Mouse (Mus musculus) liver, embryonic 16.5 days (tissue): ENCODE results near the gene A930004D18Rik. TPM values are rescaled to one million over a fixed set of nuclear protein-coding genes. Genes with fewer than 3 reads are reported as not detected.

Experiments
- ATAC-seq: fragments of 200-750 bp; cut with Nextera tagmentation; 2 replicates; pipeline ENCODE4 v1.8.0; 2017; ENCODE audit warnings: low read depth, mild to moderate bottlenecking, moderate number of reproducible peaks, moderate library complexity
- H3K27ac ChIP-seq: fragments of 300-500 bp; sonication (generic); 2 replicates; pipeline ENCODE4 v1.5.1; 2014; ENCODE audit warnings: mild to moderate bottlenecking, low read length
- H3K27me3 ChIP-seq: fragments of 300-500 bp; sonication (generic); 2 replicates; pipeline ENCODE4 v1.6.1; 2014; ENCODE audit warnings: low read depth, low read length, mixed read lengths; ENCODE audit not compliant: control insufficient read depth, insufficient read depth
- H3K36me3 ChIP-seq: fragments of 300-500 bp; sonication (generic); 2 replicates; pipeline ENCODE4 v1.6.1; 2014; ENCODE audit warnings: mild to moderate bottlenecking; ENCODE audit not compliant: control insufficient read depth, insufficient read depth
- H3K4me1 ChIP-seq: fragments of 300-500 bp; sonication (generic); 2 replicates; pipeline ENCODE4 v1.6.1; 2014; ENCODE audit warnings: low read depth, low read length, mixed read lengths; ENCODE audit not compliant: control insufficient read depth
- H3K4me2 ChIP-seq: fragments of 300-500 bp; sonication (generic); 2 replicates; pipeline ENCODE4 v1.6.1; 2014; ENCODE audit warnings: low read depth, low read length, mixed read lengths
- H3K4me3 ChIP-seq: fragments of 300-500 bp; sonication (generic); 2 replicates; pipeline ENCODE4 v1.5.1; 2014; ENCODE audit warnings: low read depth, mild to moderate bottlenecking, low read length
- H3K9ac ChIP-seq: fragments of 300-500 bp; sonication (generic); 2 replicates; pipeline ENCODE4 v1.6.1; 2014; ENCODE audit warnings: low read depth, low read length
- H3K9me3 ChIP-seq: fragments of 300-500 bp; sonication (generic); replicated peaks from 2 replicates; pipeline ENCODE4 v1.6.1; 2016; ENCODE audit warnings: low read length; ENCODE audit not compliant: control insufficient read depth
- WGBS: fragments of 180-500 bp; shearing (Covaris S2); extraction: QIAGEN DNeasy Blood & Tissue Kit; methylation state at CpG from one replicate; pipeline ENCODE4 v1.1.7; 2014; ENCODE audit not compliant: insufficient replicate concordance; 5-methylcytosine and 5-hydroxymethylcytosine counted together
- polyA plus RNA-seq: library from polyadenylated mRNA; unstranded; fragments of >200 nt; fragmentation: Nextera tagmentation; extraction: Ambion mirVana; gene quantifications from 2 replicates; pipeline ENCODE4 v1.2.1, GENCODE M21; 2015

Gene A930004D18Rik
- polyA plus RNA-seq, 1 experiment from 2014 or later = 1.4 TPM

DNA sequence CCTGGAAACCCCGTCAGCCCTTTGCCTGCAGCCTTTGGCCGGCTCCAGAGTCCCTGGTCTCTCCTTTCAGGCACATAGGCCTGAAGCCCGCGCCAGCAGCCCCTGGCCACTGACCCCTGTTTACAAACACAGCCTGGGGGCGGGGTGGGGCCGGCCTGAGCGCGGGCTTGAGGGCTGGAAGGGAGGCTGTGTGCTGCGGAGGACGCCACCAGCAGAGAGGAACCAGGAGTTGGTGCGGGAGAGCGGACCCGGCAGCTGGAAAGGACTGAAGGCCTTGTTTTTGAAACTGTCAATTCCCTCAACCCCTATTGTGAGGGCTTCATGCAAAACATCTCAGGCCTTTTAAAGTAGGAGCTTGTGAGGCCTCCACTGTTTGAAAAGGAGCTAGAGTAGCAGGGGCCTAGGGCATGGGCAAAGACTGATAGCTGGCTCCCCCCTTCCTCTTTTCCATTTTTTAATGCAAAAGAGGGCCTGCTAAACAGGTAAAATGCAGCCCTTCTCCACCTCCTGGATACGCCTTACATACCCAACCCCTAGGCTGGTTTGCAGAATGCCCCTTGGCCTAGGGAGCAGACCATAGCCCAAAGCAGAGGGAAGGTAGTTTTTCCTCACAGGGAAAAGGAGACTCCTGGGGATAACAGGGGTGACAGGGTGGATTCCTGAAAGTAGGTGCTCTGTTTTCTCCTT, 3.8 kb upstream of the A930004D18Rik start:
- H3K4me3 ChIP-seq = no peak overlapping the region
- no peaks in the 10 kb centered on the region for H3K36me3 ChIP-seq
- ATAC-seq = peak; percentile 65
- no peak overlapping the region for H3K9ac ChIP-seq
- H3K4me1 ChIP-seq = peaks cover 3% of the 10 kb centered on the region
- H3K27me3 ChIP-seq = peaks cover 58% of the 10 kb centered on the region
- no peak overlapping the region for H3K4me2 ChIP-seq
- 51% methylated on average over 14 of the region's 14 CpGs for WGBS
- H3K9me3 ChIP-seq = no peaks in the 10 kb centered on the region
- 0 out of 2 replicates have a peak overlapping the region, but pooled peaks have one; percentile 23 for H3K27ac ChIP-seq

GRCm38 (mm10) chr2:18040347-18041160, 3.0 kb upstream of the A930004D18Rik start:
- H3K27me3 ChIP-seq = peaks cover 51% of the 10 kb centered on the region
- no peak overlapping the region; the same call in 1 of the 2 replicates for H3K4me2 ChIP-seq
- ATAC-seq = no peak
- no peaks in the 10 kb centered on the region for H3K36me3 ChIP-seq
- no peak overlapping the region for H3K4me3 ChIP-seq
- H3K9me3 ChIP-seq = no peaks in the 10 kb centered on the region
- peak overlapping the region; percentile 52 for H3K27ac ChIP-seq
- H3K9ac ChIP-seq = no peak overlapping the region
- H3K4me1 ChIP-seq = peaks cover 3% of the 10 kb centered on the region
- 72% methylated on average over 27 of the region's 27 CpGs for WGBS

GRCm38 (mm10) chr2:18039566-18040290, 2.2 kb upstream of the A930004D18Rik start:
- Histone ChIP-seq H3K4me1 (peaks cover 3% of the 10 kb centered on the region), H3K4me3 (0 out of 2 replicates have a peak overlapping the region, but pooled peaks have one; percentile 3), H3K27ac (no peak overlapping the region), H3K4me2 (peak overlapping the region; percentile 45), H3K9me3 (no peaks in the 10 kb centered on the region), H3K36me3 (no peaks in the 10 kb centered on the region), H3K27me3 (peaks cover 50% of the 10 kb centered on the region), H3K9ac (peak overlapping the region; percentile 38; the same call in 1 of the 2 replicates)
- 26% methylated on average over 46 of the region's 46 CpGs for WGBS
- 0 out of 2 replicates have a peak, but pooled peaks have one; percentile 19 for ATAC-seq

DNA sequence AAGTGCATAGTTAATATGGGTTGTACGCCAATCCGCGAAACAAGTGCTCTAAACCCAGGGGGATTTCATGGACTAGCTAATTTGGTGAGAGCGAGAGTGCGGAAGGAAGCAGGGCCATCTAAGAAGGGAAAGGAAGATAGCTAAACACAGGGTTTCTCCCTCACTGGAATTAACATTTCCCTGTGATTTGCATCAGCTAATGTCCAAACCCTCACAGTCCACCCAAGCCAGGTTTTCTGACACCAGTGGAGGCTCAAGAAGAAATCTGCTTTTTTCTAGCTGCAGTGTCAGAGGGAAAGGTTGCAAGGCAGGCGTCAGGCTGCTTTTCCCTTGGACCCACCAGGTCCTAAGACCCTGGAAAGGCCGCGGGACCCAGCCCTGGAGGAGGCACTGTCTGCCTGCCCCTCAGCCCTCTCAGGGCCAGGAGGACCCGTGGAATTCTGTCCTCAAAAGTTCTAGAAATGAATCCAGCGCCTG, 1.4 kb upstream of the A930004D18Rik start:
- Histone ChIP-seq H3K27ac (no peak overlapping the region), H3K9ac (no peak overlapping the region), H3K27me3 (peaks cover 54% of the 10 kb centered on the region), H3K4me3 (no peak overlapping the region), H3K9me3 (no peaks in the 10 kb centered on the region), H3K4me1 (peaks cover 3% of the 10 kb centered on the region), H3K4me2 (no peak overlapping the region), H3K36me3 (no peaks in the 10 kb centered on the region)
- no peak for ATAC-seq
- 72% methylated on average over 10 of the region's 10 CpGs for WGBS

DNA sequence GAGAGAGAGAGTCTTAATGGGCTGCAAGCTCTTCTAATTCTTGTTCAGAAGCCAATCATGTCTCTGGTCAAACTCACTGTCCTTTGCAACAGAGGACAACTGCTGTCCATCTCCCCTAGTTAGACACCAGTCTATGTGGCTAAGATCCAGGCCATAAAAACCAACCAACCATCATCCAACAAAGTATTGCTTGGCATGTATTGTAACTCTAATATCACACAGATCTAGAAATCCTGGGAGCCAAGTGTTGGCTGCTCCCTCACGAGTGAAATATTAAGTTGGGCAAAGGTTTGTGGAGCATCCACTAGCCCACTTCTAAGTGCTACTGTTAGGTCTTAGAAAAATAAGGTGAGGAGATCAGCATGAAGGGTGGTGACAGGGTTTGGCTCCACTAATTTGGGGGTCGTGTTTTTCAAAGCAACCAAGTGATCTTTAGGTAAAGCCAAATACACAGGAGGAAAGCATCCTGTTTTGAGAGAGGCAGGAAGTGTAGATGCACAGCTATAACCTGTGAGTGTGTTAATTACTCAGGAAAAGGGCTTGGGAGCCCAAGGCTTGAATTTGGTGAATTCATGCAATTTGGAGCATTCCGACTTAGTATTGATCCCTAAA, 710 bp upstream of the A930004D18Rik start:
- Histone ChIP-seq H3K4me3 (no peak overlapping the region), H3K27me3 (peaks cover 58% of the 10 kb centered on the region), H3K27ac (no peak overlapping the region), H3K9me3 (no peaks in the 10 kb centered on the region), H3K36me3 (no peaks in the 10 kb centered on the region), H3K4me1 (peaks cover 3% of the 10 kb centered on the region), H3K4me2 (no peak overlapping the region), H3K9ac (no peak overlapping the region)
- 51% methylated on average over 3 of the region's 3 CpGs for WGBS
- no peak for ATAC-seq

GRCm38 (mm10) chr2:18034371-18035250, 2.9 kb downstream of the A930004D18Rik start:
- Histone ChIP-seq H3K4me2 (no peak overlapping the region), H3K27ac (no peak overlapping the region), H3K9me3 (no peaks in the 10 kb centered on the region), H3K4me1 (no peaks in the 10 kb centered on the region; the same call in none of the 2 replicates), H3K27me3 (peaks cover 73% of the 10 kb centered on the region), H3K36me3 (no peaks in the 10 kb centered on the region), H3K9ac (no peak overlapping the region), H3K4me3 (no peak overlapping the region)
- WGBS = 66% methylated on average over 10 of the region's 10 CpGs
- ATAC-seq = no peak

GRCm38 (mm10) chr2:18033166-18034108, 4.1 kb downstream of the A930004D18Rik start:
- Histone ChIP-seq H3K4me2 (no peak overlapping the region), H3K27ac (no peak overlapping the region), H3K4me3 (no peak overlapping the region), H3K4me1 (peaks cover 6% of the 10 kb centered on the region), H3K36me3 (no peaks in the 10 kb centered on the region), H3K27me3 (peaks cover 70% of the 10 kb centered on the region), H3K9ac (no peak overlapping the region), H3K9me3 (no peaks in the 10 kb centered on the region)
- WGBS = 62% methylated on average over 10 of the region's 10 CpGs
- no peak for ATAC-seq
